Mouse (Mus musculus): ENCODE data around the gene Nrp1. TPM values are rescaled to one million over a fixed set of nuclear protein-coding genes. Genes with fewer than 3 reads are reported as not detected.

The Nrp1 gene
- polyA plus RNA-seq, 1 experiment from 2014 or later, result 126 TPM

GRCm38 (mm10) chr8:128400286-128400685, 41.9 kb downstream of the Nrp1 start:
- ATAC-seq (ENCODE audit: insufficient number of reproducible peaks, insufficient read depth, low FRiP score, low read depth), result no peak

GRCm38 (mm10) chr8:128404876-128405275, 46.5 kb downstream of the Nrp1 start:
- 50% methylated on average over 2 of the region's 2 CpGs for WGBS

More at GRCm38 (mm10) chr8:128400286-128400685, 41.9 kb downstream of the Nrp1 start:
- no peak overlapping the region for H3K4me2 ChIP-seq (ENCODE audit: low read length)
- peaks cover 0 to 26% of the 10 kb centered on the region in 2 experiments for H3K4me1 ChIP-seq (ENCODE audit: control insufficient read depth in 2 of 2, insufficient read depth in 2 of 2, low read length in 2 of 2)
- 0 out of 2 replicates have a peak, but pooled peaks cover 5% of the 10 kb centered on the region for H3K36me3 ChIP-seq (ENCODE audit: control insufficient read depth, insufficient read depth, low read length)
- no peaks in the 10 kb centered on the region for H3K9me3 ChIP-seq (ENCODE audit: control insufficient read depth, low read length)
- 83% methylated on average over 5 of the region's 5 CpGs for WGBS
- H3K27me3 ChIP-seq (ENCODE audit: control insufficient read depth, insufficient read depth, low read length), result no peaks in the 10 kb centered on the region
- H3K27ac ChIP-seq (replicated peaks in 1 of 2; ENCODE audit: control insufficient read depth in 1 of 2, insufficient read depth in 1 of 2, low read depth in 2 of 2, low read length in 2 of 2), result no peak overlapping the region
- H3K4me3 ChIP-seq (ENCODE audit: control insufficient read depth in 1 of 2, insufficient read depth in 1 of 2, low read depth in 1 of 2, low read length in 2 of 2), result no peak overlapping the region
- no peak overlapping the region for H3K9ac ChIP-seq (ENCODE audit: low read length)

GRCm38 (mm10) chr8:128413381-128413780, 55.0 kb downstream of the Nrp1 start:
- Histone ChIP-seq H3K4me2 (ENCODE audit: low read length) (no peak overlapping the region), H3K36me3 (ENCODE audit: control insufficient read depth, insufficient read depth, low read length) (peaks cover 7% of the 10 kb centered on the region; the same call in 1 of the 2 replicates), H3K9me3 (ENCODE audit: control insufficient read depth, low read length) (no peaks in the 10 kb centered on the region), H3K27me3 (ENCODE audit: control insufficient read depth, insufficient read depth, low read length) (no peaks in the 10 kb centered on the region), H3K9ac (ENCODE audit: low read length) (no peak overlapping the region), H3K27ac (replicated peaks in 1 of 2; ENCODE audit: control insufficient read depth in 1 of 2, insufficient read depth in 1 of 2, low read depth in 2 of 2, low read length in 2 of 2) (peak overlapping the region in 1 of 2 experiments; percentile 63; a peak in 2 of 4 replicates), H3K4me3 (ENCODE audit: control insufficient read depth in 1 of 2, insufficient read depth in 1 of 2, low read depth in 1 of 2, low read length in 2 of 2) (no peak overlapping the region), H3K4me1 (ENCODE audit: control insufficient read depth in 2 of 2, insufficient read depth in 2 of 2, low read length in 2 of 2) (peaks cover 24 to 75% of the 10 kb centered on the region in 2 experiments)
- WGBS, result 42% methylated on average over 4 of the region's 4 CpGs
- no peak for ATAC-seq (ENCODE audit: insufficient number of reproducible peaks, insufficient read depth, low FRiP score, low read depth)

More at GRCm38 (mm10) chr8:128404876-128405275, 46.5 kb downstream of the Nrp1 start:
- ATAC-seq (ENCODE audit: insufficient number of reproducible peaks, insufficient read depth, low FRiP score, low read depth), result no peak
- H3K4me2 ChIP-seq (ENCODE audit: low read length), result no peak overlapping the region
- H3K4me3 ChIP-seq (ENCODE audit: control insufficient read depth in 1 of 2, insufficient read depth in 1 of 2, low read depth in 1 of 2, low read length in 2 of 2), result no peak overlapping the region
- H3K9ac ChIP-seq (ENCODE audit: low read length), result no peak overlapping the region
- no peaks in the 10 kb centered on the region for H3K9me3 ChIP-seq (ENCODE audit: control insufficient read depth, low read length)
- H3K27ac ChIP-seq (replicated peaks in 1 of 2; ENCODE audit: control insufficient read depth in 1 of 2, insufficient read depth in 1 of 2, low read depth in 2 of 2, low read length in 2 of 2), result no peak overlapping the region
- H3K36me3 ChIP-seq (ENCODE audit: control insufficient read depth, insufficient read depth, low read length), result 0 out of 2 replicates have a peak, but pooled peaks cover 11% of the 10 kb centered on the region
- peaks cover 0 to 17% of the 10 kb centered on the region in 2 experiments; a peak in 3 of 4 replicates for H3K4me1 ChIP-seq (ENCODE audit: control insufficient read depth in 2 of 2, insufficient read depth in 2 of 2, low read length in 2 of 2)
- H3K27me3 ChIP-seq (ENCODE audit: control insufficient read depth, insufficient read depth, low read length), result no peaks in the 10 kb centered on the region

- 16% methylated on average over 4 of the region's 4 CpGs for WGBS
- peak; percentile 44 for ATAC-seq (ENCODE audit: insufficient number of reproducible peaks, insufficient read depth, low FRiP score, low read depth)
- Histone ChIP-seq H3K9me3 (ENCODE audit: control insufficient read depth, low read length) (no peaks in the 10 kb centered on the region), H3K4me3 (ENCODE audit: control insufficient read depth in 1 of 2, insufficient read depth in 1 of 2, low read depth in 1 of 2, low read length in 2 of 2) (no peak overlapping the region), H3K4me1 (ENCODE audit: control insufficient read depth in 2 of 2, insufficient read depth in 2 of 2, low read length in 2 of 2) (peaks cover 24 to 56% of the 10 kb centered on the region in 2 experiments), H3K27me3 (ENCODE audit: control insufficient read depth, insufficient read depth, low read length) (no peaks in the 10 kb centered on the region), H3K27ac (replicated peaks in 1 of 2; ENCODE audit: control insufficient read depth in 1 of 2, insufficient read depth in 1 of 2, low read depth in 2 of 2, low read length in 2 of 2) (peak overlapping the region; percentile 81 to 87), H3K9ac (ENCODE audit: low read length) (peak overlapping the region; percentile 54; the same call in 1 of the 2 replicates), H3K4me2 (ENCODE audit: low read length) (peak overlapping the region; percentile 44), H3K36me3 (ENCODE audit: control insufficient read depth, insufficient read depth, low read length) (peaks cover 32% of the 10 kb centered on the region)
These were observed 57.6 kb downstream of the Nrp1 start for GRCm38 (mm10) chr8:128415730-128416684.

GRCm38 (mm10) chr8:128416896-128417295, 58.5 kb downstream of the Nrp1 start:
- ATAC-seq (ENCODE audit: insufficient number of reproducible peaks, insufficient read depth, low FRiP score, low read depth), result no peak
- Histone ChIP-seq H3K36me3 (ENCODE audit: control insufficient read depth, insufficient read depth, low read length) (peaks cover 35% of the 10 kb centered on the region), H3K27ac (replicated peaks in 1 of 2; ENCODE audit: control insufficient read depth in 1 of 2, insufficient read depth in 1 of 2, low read depth in 2 of 2, low read length in 2 of 2) (peak overlapping the region in 1 of 2 experiments; percentile 87; a peak in 2 of 4 replicates), H3K4me2 (ENCODE audit: low read length) (peak overlapping the region; percentile 40), H3K9ac (ENCODE audit: low read length) (0 out of 2 replicates have a peak overlapping the region, but pooled peaks have one; percentile 22), H3K4me1 (ENCODE audit: control insufficient read depth in 2 of 2, insufficient read depth in 2 of 2, low read length in 2 of 2) (peaks cover 24 to 53% of the 10 kb centered on the region in 2 experiments), H3K9me3 (ENCODE audit: control insufficient read depth, low read length) (no peaks in the 10 kb centered on the region), H3K4me3 (ENCODE audit: control insufficient read depth in 1 of 2, insufficient read depth in 1 of 2, low read depth in 1 of 2, low read length in 2 of 2) (no peak overlapping the region), H3K27me3 (ENCODE audit: control insufficient read depth, insufficient read depth, low read length) (no peaks in the 10 kb centered on the region)
- 45% methylated on average over 2 of the region's 2 CpGs for WGBS

GRCm38 (mm10) chr8:128417956-128418796, 59.8 kb downstream of the Nrp1 start:
- H3K9me3 ChIP-seq (ENCODE audit: control insufficient read depth, low read length), result no peaks in the 10 kb centered on the region
- no peaks in the 10 kb centered on the region for H3K27me3 ChIP-seq (ENCODE audit: control insufficient read depth, insufficient read depth, low read length)
- peaks cover 45% of the 10 kb centered on the region for H3K36me3 ChIP-seq (ENCODE audit: control insufficient read depth, insufficient read depth, low read length)
- 90% methylated on average over 10 of the region's 10 CpGs for WGBS
- no peak overlapping the region for H3K4me2 ChIP-seq (ENCODE audit: low read length)
- no peak for ATAC-seq (ENCODE audit: insufficient number of reproducible peaks, insufficient read depth, low FRiP score, low read depth)
- H3K4me1 ChIP-seq (ENCODE audit: control insufficient read depth in 2 of 2, insufficient read depth in 2 of 2, low read length in 2 of 2), result peaks cover 24 to 43% of the 10 kb centered on the region in 2 experiments
- no peak overlapping the region for H3K27ac ChIP-seq (replicated peaks in 1 of 2; ENCODE audit: control insufficient read depth in 1 of 2, insufficient read depth in 1 of 2, low read depth in 2 of 2, low read length in 2 of 2)
- no peak overlapping the region for H3K4me3 ChIP-seq (ENCODE audit: control insufficient read depth in 1 of 2, insufficient read depth in 1 of 2, low read depth in 1 of 2, low read length in 2 of 2)
- H3K9ac ChIP-seq (ENCODE audit: low read length), result no peak overlapping the region

- Histone ChIP-seq H3K27me3 (ENCODE audit: control insufficient read depth, insufficient read depth, low read length) (no peaks in the 10 kb centered on the region), H3K9me3 (ENCODE audit: control insufficient read depth, low read length) (no peaks in the 10 kb centered on the region), H3K4me1 (ENCODE audit: control insufficient read depth in 2 of 2, insufficient read depth in 2 of 2, low read length in 2 of 2) (peaks cover 15 to 37% of the 10 kb centered on the region in 2 experiments), H3K4me3 (ENCODE audit: control insufficient read depth in 1 of 2, insufficient read depth in 1 of 2, low read depth in 1 of 2, low read length in 2 of 2) (no peak overlapping the region), H3K36me3 (ENCODE audit: control insufficient read depth, insufficient read depth, low read length) (peaks cover 64% of the 10 kb centered on the region), H3K4me2 (ENCODE audit: low read length) (no peak overlapping the region), H3K9ac (ENCODE audit: low read length) (no peak overlapping the region), H3K27ac (replicated peaks in 1 of 2; ENCODE audit: control insufficient read depth in 1 of 2, insufficient read depth in 1 of 2, low read depth in 2 of 2, low read length in 2 of 2) (no peak overlapping the region)
- no peak for ATAC-seq (ENCODE audit: insufficient number of reproducible peaks, insufficient read depth, low FRiP score, low read depth)
These were observed 61.6 kb downstream of the Nrp1 start for GRCm38 (mm10) chr8:128419984-128420383.
